Mouse (Mus musculus): ENCODE data around the gene Calm3. TPM values are rescaled to one million over a fixed set of nuclear protein-coding genes. Genes with fewer than 3 reads are reported as not detected.

Gene Calm3
- total and polyA plus RNA-seq, 2 experiments from 2014 or later, result 107 to 342 TPM

- Histone ChIP-seq H3K9ac (replicated peaks; ENCODE audit: low read depth, low read length) (no peak within 1 kb of the TSS), H3K4me2 (ENCODE audit: low read depth, low read length) (peak within 1 kb of the TSS; percentile 62), H3K9me3 (replicated peaks; ENCODE audit: control insufficient read depth, low read length) (no peaks in the 10 kb centered on the region), H3K4me3 (ENCODE audit: low read depth, low read length) (peak within 1 kb of the TSS; percentile 30), H3K27me3 (ENCODE audit: control insufficient read depth, insufficient read depth, low read length) (peaks cover 27% of the 10 kb centered on the region), H3K27ac (ENCODE audit: low read depth) (peak within 1 kb of the TSS; percentile 72), H3K4me1 (ENCODE audit: control insufficient read depth, insufficient read depth) (no peaks in the 10 kb centered on the region; the same call in 1 of the 2 replicates), H3K36me3 (replicated peaks; ENCODE audit: control insufficient read depth, insufficient read depth, low read length) (peaks cover under 1% of the 10 kb centered on the region; the same call in 1 of the 2 replicates)
- DNase-seq (ENCODE audit: low spot score) (peak; percentile 88), ATAC-seq (ENCODE audit: insufficient read depth, low read depth) (peak; percentile 81)
- TF ChIP-seq EP300 (IDR thresholded peaks at IDR 0.05; ENCODE audit: low read depth) (no peak), CTCF (IDR thresholded peaks at IDR 0.05; ENCODE audit: low read depth) (peak; percentile 97)
- under 1% methylated on average over 30 of the region's 30 CpGs for WGBS
Observed at GRCm38 (mm10) chr7:16891641-16892351, 32.1 kb downstream of the Calm3 start, which contains the start of gene Gng8. Gene Gng8 (plus strand): TSS chr7:16891786.

DNA sequence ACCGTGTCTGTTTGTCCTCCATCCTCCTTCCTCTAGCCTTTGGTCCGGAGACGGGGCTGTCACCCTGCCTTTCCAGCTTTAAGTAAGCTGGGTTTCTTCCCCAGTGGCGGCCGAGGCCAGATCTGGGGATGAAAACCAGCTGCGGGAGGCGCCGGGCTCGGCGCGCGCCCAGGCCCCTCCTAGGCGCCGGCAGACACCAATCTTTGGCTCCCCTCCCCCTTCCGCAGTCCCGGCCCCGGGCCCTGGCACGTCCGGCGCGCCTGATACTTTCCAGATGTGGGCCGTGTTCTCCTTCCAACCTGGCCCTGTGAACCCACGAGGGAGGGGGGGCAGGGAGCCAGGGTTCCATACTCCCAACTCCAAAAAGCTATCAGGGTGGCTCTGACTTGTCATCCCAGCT lies 33.0 kb downstream of the Calm3 start:
- Histone ChIP-seq H3K27me3 (ENCODE audit: control insufficient read depth, insufficient read depth, low read length) (peaks cover 26% of the 10 kb centered on the region), H3K4me2 (ENCODE audit: low read depth, low read length) (peak overlapping the region; percentile 62), H3K4me1 (ENCODE audit: control insufficient read depth, insufficient read depth) (no peaks in the 10 kb centered on the region; the same call in 1 of the 2 replicates), H3K36me3 (replicated peaks; ENCODE audit: control insufficient read depth, insufficient read depth, low read length) (peaks cover 9% of the 10 kb centered on the region), H3K9ac (replicated peaks; ENCODE audit: low read depth, low read length) (no peak overlapping the region), H3K27ac (ENCODE audit: low read depth) (peak overlapping the region; percentile 72), H3K4me3 (ENCODE audit: low read depth, low read length) (0 out of 2 replicates have a peak overlapping the region, but pooled peaks have one; percentile 5), H3K9me3 (replicated peaks; ENCODE audit: control insufficient read depth, low read length) (peaks cover 3% of the 10 kb centered on the region)
- WGBS, result under 1% methylated on average over 23 of the region's 23 CpGs
- ATAC-seq (ENCODE audit: insufficient read depth, low read depth) (peak; percentile 78), DNase-seq (ENCODE audit: low spot score) (peak; percentile 83)
- TF ChIP-seq EP300 (IDR thresholded peaks at IDR 0.05; ENCODE audit: low read depth) (peak; percentile 87), CTCF (IDR thresholded peaks at IDR 0.05; ENCODE audit: low read depth) (no peak)

DNA sequence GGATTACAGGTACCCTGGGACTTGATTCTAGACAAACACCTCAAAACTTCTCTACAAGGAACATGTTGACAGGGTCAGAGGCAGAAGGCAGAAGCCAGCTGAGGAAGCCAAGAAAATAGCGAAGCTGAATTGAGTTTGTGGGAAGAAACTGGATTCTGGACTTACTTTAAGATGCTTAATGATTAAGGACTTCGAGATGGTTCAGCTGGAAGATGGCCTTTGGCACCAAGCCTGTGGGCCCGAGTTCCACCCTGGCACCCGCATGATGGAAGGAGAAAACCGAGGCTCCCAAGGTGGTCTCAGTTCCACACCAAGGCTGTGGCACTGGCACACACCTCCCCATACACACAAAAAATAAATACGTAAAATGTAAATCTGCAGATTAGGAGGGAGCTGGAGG lies 33.4 kb downstream of the Calm3 start:
- Histone ChIP-seq H3K27me3 (ENCODE audit: control insufficient read depth, insufficient read depth, low read length) (peaks cover 30% of the 10 kb centered on the region), H3K4me2 (ENCODE audit: low read depth, low read length) (peak overlapping the region; percentile 62), H3K27ac (ENCODE audit: low read depth) (peak overlapping the region; percentile 72), H3K4me3 (ENCODE audit: low read depth, low read length) (0 out of 2 replicates have a peak overlapping the region, but pooled peaks have one; percentile 5), H3K9me3 (replicated peaks; ENCODE audit: control insufficient read depth, low read length) (peaks cover 7% of the 10 kb centered on the region), H3K36me3 (replicated peaks; ENCODE audit: control insufficient read depth, insufficient read depth, low read length) (peaks cover 13% of the 10 kb centered on the region), H3K9ac (replicated peaks; ENCODE audit: low read depth, low read length) (no peak overlapping the region), H3K4me1 (ENCODE audit: control insufficient read depth, insufficient read depth) (no peaks in the 10 kb centered on the region; the same call in 1 of the 2 replicates)
- 34% methylated on average over 6 of the region's 6 CpGs for WGBS
- DNase-seq (ENCODE audit: low spot score), result no peak
- ATAC-seq (ENCODE audit: insufficient read depth, low read depth), result no peak
- TF ChIP-seq CTCF (IDR thresholded peaks at IDR 0.05; ENCODE audit: low read depth) (no peak), EP300 (IDR thresholded peaks at IDR 0.05; ENCODE audit: low read depth) (no peak)

DNA sequence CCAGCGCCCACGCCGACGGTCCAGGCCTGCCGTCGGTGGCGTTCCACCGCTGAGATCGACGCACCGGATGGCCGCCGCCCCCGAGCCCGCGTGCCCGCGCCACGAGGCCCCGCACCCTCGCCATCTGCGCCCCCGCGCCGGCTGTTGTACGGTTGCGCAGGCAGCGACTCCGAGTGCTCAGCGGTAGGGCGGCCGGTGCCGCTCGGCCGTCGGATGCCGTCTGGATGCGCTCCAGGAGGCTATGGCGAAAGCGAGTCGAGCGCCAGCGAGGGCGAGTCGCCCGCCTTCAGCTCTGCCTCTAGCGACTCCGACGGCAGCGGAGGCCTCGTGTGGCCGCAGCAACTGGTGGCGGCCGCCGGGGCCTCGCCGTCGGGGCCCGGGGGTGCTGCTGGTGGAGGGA lies 38.0 kb downstream of the Calm3 start:
- H3K9ac ChIP-seq (replicated peaks; ENCODE audit: low read depth, low read length), result no peak overlapping the region
- no peak overlapping the region for H3K27ac ChIP-seq (ENCODE audit: low read depth)
- H3K4me3 ChIP-seq (ENCODE audit: low read depth, low read length), result peak overlapping the region; percentile 20; the same call in 1 of the 2 replicates
- 0 out of 2 replicates have a peak, but pooled peaks cover 7% of the 10 kb centered on the region for H3K27me3 ChIP-seq (ENCODE audit: control insufficient read depth, insufficient read depth, low read length)
- DNase-seq (ENCODE audit: low spot score), result no peak
- peaks cover 8% of the 10 kb centered on the region for H3K9me3 ChIP-seq (replicated peaks; ENCODE audit: control insufficient read depth, low read length)
- H3K4me2 ChIP-seq (ENCODE audit: low read depth, low read length), result no peak overlapping the region
- no peak for TF ChIP-seq EP300 (IDR thresholded peaks at IDR 0.05; ENCODE audit: low read depth)
- no peak for TF ChIP-seq CTCF (IDR thresholded peaks at IDR 0.05; ENCODE audit: low read depth)
- peaks cover 26% of the 10 kb centered on the region for H3K36me3 ChIP-seq (replicated peaks; ENCODE audit: control insufficient read depth, insufficient read depth, low read length)
- WGBS, result 65% methylated on average over 59 of the region's 59 CpGs
- no peak for ATAC-seq (ENCODE audit: insufficient read depth, low read depth)
- H3K4me1 ChIP-seq (ENCODE audit: control insufficient read depth, insufficient read depth), result peaks cover 7% of the 10 kb centered on the region; the same call in 1 of the 2 replicates

- no peak for DNase-seq (ENCODE audit: low spot score)
- H3K9me3 ChIP-seq (replicated peaks; ENCODE audit: control insufficient read depth, low read length), result peaks cover 8% of the 10 kb centered on the region
- no peak overlapping the region for H3K27ac ChIP-seq (ENCODE audit: low read depth)
- 27% methylated on average over 62 of the region's 95 CpGs for WGBS
- 0 out of 2 replicates have a peak, but pooled peaks cover 7% of the 10 kb centered on the region for H3K27me3 ChIP-seq (ENCODE audit: control insufficient read depth, insufficient read depth, low read length)
- peak; percentile 17; the same call in 1 of the 2 replicates for ATAC-seq (ENCODE audit: insufficient read depth, low read depth)
- peak overlapping the region; percentile 20 for H3K4me3 ChIP-seq (ENCODE audit: low read depth, low read length)
- no peak overlapping the region for H3K9ac ChIP-seq (replicated peaks; ENCODE audit: low read depth, low read length)
- peak overlapping the region; percentile 27 for H3K4me2 ChIP-seq (ENCODE audit: low read depth, low read length)
- H3K4me1 ChIP-seq (ENCODE audit: control insufficient read depth, insufficient read depth), result peaks cover 12% of the 10 kb centered on the region
- peaks cover 26% of the 10 kb centered on the region for H3K36me3 ChIP-seq (replicated peaks; ENCODE audit: control insufficient read depth, insufficient read depth, low read length)
- TF ChIP-seq EP300 (IDR thresholded peaks at IDR 0.05; ENCODE audit: low read depth), result no peak
- no peak for TF ChIP-seq CTCF (IDR thresholded peaks at IDR 0.05; ENCODE audit: low read depth)
Observed at GRCm38 (mm10) chr7:16885271-16885776, 38.6 kb downstream of the Calm3 start.

All from heart, postnatal 0 days (tissue).